Mouse (Mus musculus): ENCODE measurements around the gene Kcne3. TPM values are rescaled to one million over a fixed set of nuclear protein-coding genes. Genes with fewer than 3 reads are reported as not detected.

Kcne3 gene
- total and polyA plus RNA-seq, 2 experiments from 2014 or later = 0.27 TPM; not detected in 1

GRCm38 (mm10) chr7:100178016-100178890 lies 2.0 kb downstream of the Kcne3 start:
- no peaks in the 10 kb centered on the region for H3K36me3 ChIP-seq (ENCODE audit: insufficient read depth, low read length)
- peak overlapping the region; percentile 42; the same call in 1 of the 2 replicates for H3K9ac ChIP-seq (replicated peaks; ENCODE audit: low read length, poor library complexity, severe bottlenecking)
- peak overlapping the region; percentile 78 for H3K4me2 ChIP-seq (ENCODE audit: low read depth, low read length, poor library complexity, severe bottlenecking)
- H3K27me3 ChIP-seq (ENCODE audit: insufficient read depth, low read length) = peaks cover 26% of the 10 kb centered on the region
- H3K27ac ChIP-seq (ENCODE audit: low read depth, low read length) = no peak overlapping the region
- DNase-seq (ENCODE audit: low spot score) = peak; percentile 34
- no peak; the same call in 1 of the 2 replicates for ATAC-seq (ENCODE audit: low FRiP score)
- WGBS = 9% methylated on average over 30 of the region's 30 CpGs
- H3K9me3 ChIP-seq (ENCODE audit: low read length) = no peaks in the 10 kb centered on the region
- H3K4me1 ChIP-seq (ENCODE audit: insufficient read depth, low read length) = no peaks in the 10 kb centered on the region
- peak overlapping the region; percentile 41 for H3K4me3 ChIP-seq (ENCODE audit: low read depth, low read length)
- no peak for TF ChIP-seq CTCF (IDR thresholded peaks at IDR 0.05)

- peak overlapping the region; percentile 42; the same call in 1 of the 2 replicates for H3K9ac ChIP-seq (replicated peaks; ENCODE audit: low read length, poor library complexity, severe bottlenecking)
- no peaks in the 10 kb centered on the region for H3K9me3 ChIP-seq (ENCODE audit: low read length)
- no peak; the same call in 1 of the 2 replicates for ATAC-seq (ENCODE audit: low FRiP score)
- H3K27me3 ChIP-seq (ENCODE audit: insufficient read depth, low read length) = peaks cover 26% of the 10 kb centered on the region
- H3K4me1 ChIP-seq (ENCODE audit: insufficient read depth, low read length) = no peaks in the 10 kb centered on the region
- DNase-seq (ENCODE audit: low spot score) = no peak
- peak overlapping the region; percentile 78 for H3K4me2 ChIP-seq (ENCODE audit: low read depth, low read length, poor library complexity, severe bottlenecking)
- under 1% methylated on average over 15 of the region's 15 CpGs for WGBS
- H3K27ac ChIP-seq (ENCODE audit: low read depth, low read length) = no peak overlapping the region
- no peaks in the 10 kb centered on the region for H3K36me3 ChIP-seq (ENCODE audit: insufficient read depth, low read length)
- H3K4me3 ChIP-seq (ENCODE audit: low read depth, low read length) = peak overlapping the region; percentile 41
- TF ChIP-seq CTCF (IDR thresholded peaks at IDR 0.05) = no peak
Observed at GRCm38 (mm10) chr7:100178891-100179233, 2.6 kb downstream of the Kcne3 start.

- no peak for DNase-seq (ENCODE audit: low spot score)
- no peak for ATAC-seq (ENCODE audit: low FRiP score)
- WGBS = 51% methylated on average over 7 of the region's 7 CpGs
- no peaks in the 10 kb centered on the region for H3K9me3 ChIP-seq (ENCODE audit: low read length)
- no peak overlapping the region for H3K9ac ChIP-seq (replicated peaks; ENCODE audit: low read length, poor library complexity, severe bottlenecking)
- no peak overlapping the region for H3K4me3 ChIP-seq (ENCODE audit: low read depth, low read length)
- no peak overlapping the region for H3K27ac ChIP-seq (ENCODE audit: low read depth, low read length)
- no peak for TF ChIP-seq CTCF (IDR thresholded peaks at IDR 0.05)
- H3K27me3 ChIP-seq (ENCODE audit: insufficient read depth, low read length) = peaks cover 26% of the 10 kb centered on the region
- no peaks in the 10 kb centered on the region for H3K4me1 ChIP-seq (ENCODE audit: insufficient read depth, low read length)
- H3K4me2 ChIP-seq (ENCODE audit: low read depth, low read length, poor library complexity, severe bottlenecking) = peak overlapping the region; percentile 78
- H3K36me3 ChIP-seq (ENCODE audit: insufficient read depth, low read length) = no peaks in the 10 kb centered on the region
Observed at GRCm38 (mm10) chr7:100179394-100179793, 3.1 kb downstream of the Kcne3 start.

GRCm38 (mm10) chr7:100179836-100180407 lies 3.6 kb downstream of the Kcne3 start:
- peaks cover 26% of the 10 kb centered on the region for H3K27me3 ChIP-seq (ENCODE audit: insufficient read depth, low read length)
- no peak overlapping the region for H3K27ac ChIP-seq (ENCODE audit: low read depth, low read length)
- H3K9me3 ChIP-seq (ENCODE audit: low read length) = no peaks in the 10 kb centered on the region
- ATAC-seq (ENCODE audit: low FRiP score) (no peak), DNase-seq (ENCODE audit: low spot score) (no peak)
- no peaks in the 10 kb centered on the region for H3K4me1 ChIP-seq (ENCODE audit: insufficient read depth, low read length)
- 83% methylated on average over 7 of the region's 7 CpGs for WGBS
- H3K4me2 ChIP-seq (ENCODE audit: low read depth, low read length, poor library complexity, severe bottlenecking) = no peak overlapping the region
- no peak overlapping the region for H3K4me3 ChIP-seq (ENCODE audit: low read depth, low read length)
- H3K36me3 ChIP-seq (ENCODE audit: insufficient read depth, low read length) = no peaks in the 10 kb centered on the region
- no peak for TF ChIP-seq CTCF (IDR thresholded peaks at IDR 0.05)
- H3K9ac ChIP-seq (replicated peaks; ENCODE audit: low read length, poor library complexity, severe bottlenecking) = no peak overlapping the region

- Histone ChIP-seq H3K36me3 (ENCODE audit: insufficient read depth, low read length) (no peaks in the 10 kb centered on the region), H3K9me3 (ENCODE audit: low read length) (no peaks in the 10 kb centered on the region), H3K4me3 (ENCODE audit: low read depth, low read length) (no peak overlapping the region), H3K27me3 (ENCODE audit: insufficient read depth, low read length) (peaks cover 26% of the 10 kb centered on the region), H3K27ac (ENCODE audit: low read depth, low read length) (no peak overlapping the region), H3K9ac (replicated peaks; ENCODE audit: low read length, poor library complexity, severe bottlenecking) (no peak overlapping the region), H3K4me2 (ENCODE audit: low read depth, low read length, poor library complexity, severe bottlenecking) (no peak overlapping the region), H3K4me1 (ENCODE audit: insufficient read depth, low read length) (no peaks in the 10 kb centered on the region)
- 80% methylated on average over 2 of the region's 2 CpGs for WGBS
- ATAC-seq (ENCODE audit: low FRiP score) (no peak), DNase-seq (ENCODE audit: low spot score) (no peak)
- TF ChIP-seq CTCF (IDR thresholded peaks at IDR 0.05) = no peak
Observed at GRCm38 (mm10) chr7:100181176-100181575, 4.9 kb downstream of the Kcne3 start.

GRCm38 (mm10) chr7:100181614-100182013 lies 5.3 kb downstream of the Kcne3 start:
- DNase-seq (ENCODE audit: low spot score) (no peak), ATAC-seq (ENCODE audit: low FRiP score) (no peak)
- peaks cover 26% of the 10 kb centered on the region for H3K27me3 ChIP-seq (ENCODE audit: insufficient read depth, low read length)
- H3K4me3 ChIP-seq (ENCODE audit: low read depth, low read length) = no peak overlapping the region
- TF ChIP-seq CTCF (IDR thresholded peaks at IDR 0.05) = no peak
- H3K4me1 ChIP-seq (ENCODE audit: insufficient read depth, low read length) = no peaks in the 10 kb centered on the region
- H3K36me3 ChIP-seq (ENCODE audit: insufficient read depth, low read length) = no peaks in the 10 kb centered on the region
- H3K9ac ChIP-seq (replicated peaks; ENCODE audit: low read length, poor library complexity, severe bottlenecking) = no peak overlapping the region
- WGBS = 75% methylated on average over 3 of the region's 3 CpGs
- H3K9me3 ChIP-seq (ENCODE audit: low read length) = no peaks in the 10 kb centered on the region
- no peak overlapping the region for H3K4me2 ChIP-seq (ENCODE audit: low read depth, low read length, poor library complexity, severe bottlenecking)
- no peak overlapping the region for H3K27ac ChIP-seq (ENCODE audit: low read depth, low read length)
